ENCODE assay signal across 15 mouse cellular contexts in genomic region chr2:33811349-33811890, GRCm38 (mm10).
DNase-seq lines count a peak whose midpoint lies in the region; ATAC-seq and TF ChIP-seq lines count a peak whose summit lies in the region.
"Had no signal": no experiment of that assay in that cellular context is flagged by ENCODE, and none has a peak within 500 bp of the region (broad histone marks: within the 10 kb centered on the region; RNA-seq: fewer than 3 reads in every experiment).

No protein-coding gene starts in this region.

- DNase-seq in embryo, embryonic 10 days (ENCODE audit: low spot score): peak; percentile 37
- DNase-seq in embryo, embryonic 9.5 days (ENCODE audit: extremely low spot score): no peak
- peak; percentile 20 for DNase-seq in retina, postnatal 1 day
- no peak for DNase-seq in retina, embryonic 14.5 days (ENCODE audit: low spot score)
- peak; percentile 36 for DNase-seq in limb, embryonic 14.5 days (ENCODE audit: low spot score)
- no peak for DNase-seq in layer of hippocampus, postnatal 36 days
- DNase-seq in adrenal gland, adult (ENCODE audit: inconsistent age in 2 of 2, low spot score in 1 of 2): no peak
- DNase-seq in left cerebral cortex, postnatal 36 days (ENCODE audit: low spot score in 2 of 2): no peak
- DNase-seq: adrenal gland, postnatal 36 days; cerebellum, postnatal 10 days; heart, adult 18-20 months; liver, embryonic 13.5 days; lung, postnatal 10 days had no signal

- H3K4me2 ChIP-seq in limb, embryonic 14.5 days (replicated peaks; ENCODE audit: low read depth, low read length, severe bottlenecking): no peak overlapping the region
- H3K4me2 ChIP-seq: liver, embryonic 13.5 days had no signal

- no peaks in the 10 kb centered on the region for H3K9me3 ChIP-seq in limb, embryonic 14.5 days (ENCODE audit: control insufficient read depth, low read length)
- H3K9me3 ChIP-seq: liver, embryonic 13.5 days had no signal

- no peak overlapping the region for H3K4me3 ChIP-seq in limb, embryonic 14.5 days (replicated peaks; ENCODE audit: low read length)
- H3K4me3 ChIP-seq: left cerebral cortex, adult 2 months; liver, embryonic 13.5 days had no signal

- H3K36me3 ChIP-seq in limb, embryonic 14.5 days (ENCODE audit: control insufficient read depth, insufficient read depth, low read length): peaks cover 12% of the 10 kb centered on the region
- H3K36me3 ChIP-seq: liver, embryonic 13.5 days had no signal

- H3K27me3 ChIP-seq in limb, embryonic 14.5 days (ENCODE audit: control insufficient read depth, insufficient read depth, low read length): no peaks in the 10 kb centered on the region
- H3K27me3 ChIP-seq: liver, embryonic 13.5 days had no signal

- intact Hi-C loops in left cerebral cortex, postnatal 36 days (cut with DNase I): no loop called here

- TF ChIP-seq POLR2A in limb, embryonic 14.5 days (IDR thresholded peaks at IDR 0.05; ENCODE audit: borderline replicate concordance, extremely low read depth, insufficient read depth, insufficient read length): no peak

- H3K27ac ChIP-seq in limb, embryonic 14.5 days (replicated peaks; ENCODE audit: low read depth, low read length): no peak overlapping the region
- H3K27ac ChIP-seq: left cerebral cortex, adult 2 months; liver, embryonic 13.5 days had no signal

- no peak overlapping the region for H3K9ac ChIP-seq in limb, embryonic 14.5 days (ENCODE audit: low read depth, low read length, severe bottlenecking)
- H3K9ac ChIP-seq: liver, embryonic 13.5 days had no signal

- ATAC-seq in limb, embryonic 14.5 days (ENCODE audit: low FRiP score, low read depth): no peak
- ATAC-seq: inflammation-experienced regulatory T-cells, adult 6 months had no signal

- WGBS in limb, embryonic 14.5 days: 50% methylated on average over 17 of the region's 17 CpGs

- peaks cover 62% of the 10 kb centered on the region for H3K4me1 ChIP-seq in limb, embryonic 14.5 days (ENCODE audit: control insufficient read depth, insufficient read depth, low read length)

Comparison
In these comparisons a context has a peak if more than half of its experiments do, and no peak if none do; other contexts are left out.
1. DNase-seq: peak in embryo, embryonic 10 days (single experiment), retina, postnatal 1 day (single experiment) and limb, embryonic 14.5 days (single experiment); none in embryo, embryonic 9.5 days (single experiment), retina, embryonic 14.5 days (single experiment), layer of hippocampus, postnatal 36 days (0 of 2), adrenal gland, adult (0 of 2) and left cerebral cortex, postnatal 36 days (0 of 2).